Mouse (Mus musculus) forebrain, embryonic 13.5 days (tissue): ENCODE measurements around the gene Ado. TPM values are rescaled to one million over a fixed set of nuclear protein-coding genes. Genes with fewer than 3 reads are reported as not detected.

Experiments used
- ATAC-seq: fragments of 200-750 bp; cut with Nextera tagmentation; 2 replicates; pipeline ENCODE4 v1.8.0; 2017
- H3K27ac ChIP-seq: fragments of 300-500 bp; sonication (generic); 2 replicates; pipeline ENCODE4 v1.5.1; 2015; ENCODE audit warnings: inconsistent platforms, mild to moderate bottlenecking, moderate library complexity
- H3K27me3 ChIP-seq: fragments of 300-500 bp; sonication (generic); 2 replicates; pipeline ENCODE4 v1.6.1; 2015; ENCODE audit warnings: mild to moderate bottlenecking, inconsistent platforms
- H3K36me3 ChIP-seq: fragments of 300-500 bp; sonication (generic); 2 replicates; pipeline ENCODE4 v1.6.1; 2015; ENCODE audit warnings: mild to moderate bottlenecking, inconsistent platforms; ENCODE audit not compliant: poor library complexity, severe bottlenecking
- H3K4me1 ChIP-seq: fragments of 300-500 bp; sonication (generic); 2 replicates; pipeline ENCODE4 v1.6.1; 2015; ENCODE audit warnings: inconsistent platforms
- H3K4me2 ChIP-seq: fragments of 300-500 bp; sonication (generic); 2 replicates; pipeline ENCODE4 v1.6.1; 2015; ENCODE audit warnings: inconsistent platforms, mild to moderate bottlenecking, moderate library complexity
- H3K4me3 ChIP-seq: fragments of 300-500 bp; sonication (generic); 2 replicates; pipeline ENCODE4 v1.5.1; 2015; ENCODE audit warnings: mild to moderate bottlenecking, inconsistent platforms
- H3K9ac ChIP-seq: fragments of 300-500 bp; sonication (generic); 2 replicates; pipeline ENCODE4 v1.6.1; 2015; ENCODE audit warnings: mild to moderate bottlenecking, inconsistent platforms
- H3K9me3 ChIP-seq: fragments of 300-500 bp; sonication (generic); replicated peaks from 2 replicates; pipeline ENCODE4 v1.6.1; 2016; ENCODE audit warnings: inconsistent platforms
- WGBS: fragments of 180-500 bp; shearing (Covaris S2); methylation state at CpG from one replicate; pipeline ENCODE4 v1.1.7; 2015; 5-methylcytosine and 5-hydroxymethylcytosine counted together
- polyA plus RNA-seq: library from polyadenylated mRNA; unstranded; fragments of >200 nt; fragmentation: Nextera tagmentation; extraction: Ambion mirVana; gene quantifications from 2 replicates; pipeline ENCODE4 v1.2.1, GENCODE M21; 2015

Ado gene
- polyA plus RNA-seq, 1 experiment from 2014 or later, result 56.1 TPM

DNA sequence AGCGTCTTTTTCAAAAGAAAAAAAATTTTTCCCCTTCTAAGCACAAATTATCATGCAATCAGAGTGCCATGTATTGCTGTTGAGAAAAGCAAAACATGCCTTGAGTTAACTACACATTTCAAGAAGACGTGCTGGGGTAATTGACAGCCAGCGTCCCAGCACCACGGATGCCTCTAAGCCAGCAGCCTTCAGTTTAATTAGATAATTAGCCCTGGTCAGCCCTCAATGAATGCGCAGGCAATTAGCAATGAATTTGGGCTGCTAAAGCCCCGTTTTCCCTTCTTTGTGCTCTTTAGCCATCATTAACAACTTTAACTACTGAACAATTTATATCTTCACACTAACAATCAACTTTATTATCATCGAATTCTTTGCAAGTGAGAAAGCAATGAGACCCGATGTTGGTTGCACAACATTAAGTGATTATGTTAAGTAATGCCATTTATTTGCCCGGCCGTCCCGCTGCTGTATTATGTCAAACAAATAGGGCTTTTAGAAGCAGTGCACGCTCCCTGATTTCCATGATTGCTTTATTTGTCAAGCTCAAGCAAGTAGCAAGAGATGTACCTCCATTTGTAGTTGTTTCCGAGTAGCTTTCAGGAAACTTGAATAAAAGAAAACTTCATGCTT, 11.1 kb upstream of the Ado start:
- WGBS, result 3% methylated on average over 13 of the region's 13 CpGs
- ATAC-seq, result peak; percentile 94
- H3K9me3 ChIP-seq, result peaks cover 13% of the 10 kb centered on the region
- peaks cover 90% of the 10 kb centered on the region for H3K27me3 ChIP-seq
- no peak overlapping the region for H3K4me2 ChIP-seq
- H3K4me1 ChIP-seq, result peaks cover 17% of the 10 kb centered on the region
- H3K36me3 ChIP-seq, result no peaks in the 10 kb centered on the region
- H3K4me3 ChIP-seq, result no peak overlapping the region
- H3K9ac ChIP-seq, result no peak overlapping the region
- H3K27ac ChIP-seq, result no peak overlapping the region

DNA sequence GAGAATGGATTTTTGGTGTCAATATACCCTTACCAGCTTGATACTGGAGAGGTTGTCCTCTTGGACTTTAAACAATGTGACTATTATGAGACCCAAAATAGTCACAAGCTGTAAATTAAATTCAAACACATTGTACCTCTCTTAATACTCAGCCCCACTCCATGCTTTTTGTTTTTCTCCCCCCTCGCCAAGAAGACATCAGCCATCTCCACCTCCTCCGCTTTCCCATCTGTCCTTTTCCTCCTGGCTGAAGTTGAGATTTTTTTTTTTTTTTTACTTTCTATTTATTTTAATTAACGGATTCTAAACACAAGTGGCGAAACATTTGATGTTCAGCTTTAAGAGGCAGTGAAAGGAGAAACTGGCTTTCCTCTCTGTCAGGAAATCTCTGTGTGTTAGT, 9.3 kb upstream of the Ado start:
- Histone ChIP-seq H3K4me2 (no peak overlapping the region), H3K4me1 (peaks cover 17% of the 10 kb centered on the region), H3K4me3 (no peak overlapping the region), H3K9me3 (peaks cover 13% of the 10 kb centered on the region), H3K27ac (no peak overlapping the region), H3K9ac (no peak overlapping the region), H3K27me3 (peaks cover 88% of the 10 kb centered on the region), H3K36me3 (no peaks in the 10 kb centered on the region)
- 74% methylated on average over 4 of the region's 4 CpGs for WGBS
- ATAC-seq, result no peak

- Histone ChIP-seq H3K4me2 (peak overlapping the region; percentile 98), H3K36me3 (0 out of 2 replicates have a peak, but pooled peaks cover 3% of the 10 kb centered on the region), H3K27me3 (peaks cover 45% of the 10 kb centered on the region), H3K9me3 (no peaks in the 10 kb centered on the region), H3K4me3 (peak overlapping the region; percentile 86), H3K4me1 (peaks cover 35% of the 10 kb centered on the region), H3K9ac (peak overlapping the region; percentile 86), H3K27ac (peak overlapping the region; percentile 90)
- 1% methylated on average over 56 of the region's 73 CpGs for WGBS
- peak; percentile 83 for ATAC-seq
Measured at GRCm38 (mm10) chr10:67548261-67548854, 397 bp downstream of the Ado start.

- no peaks in the 10 kb centered on the region for H3K9me3 ChIP-seq
- peaks cover 45% of the 10 kb centered on the region for H3K27me3 ChIP-seq
- 0 out of 2 replicates have a peak overlapping the region, but pooled peaks have one; percentile 90 for H3K27ac ChIP-seq
- peak overlapping the region; percentile 98 for H3K4me2 ChIP-seq
- peak overlapping the region; percentile 86 for H3K4me3 ChIP-seq
- 2% methylated on average over 20 of the region's 20 CpGs for WGBS
- peak overlapping the region; percentile 86 for H3K9ac ChIP-seq
- peaks cover 35% of the 10 kb centered on the region for H3K4me1 ChIP-seq
- H3K36me3 ChIP-seq, result 0 out of 2 replicates have a peak, but pooled peaks cover 3% of the 10 kb centered on the region
- no peak; the same call in 1 of the 2 replicates for ATAC-seq
Measured at GRCm38 (mm10) chr10:67547850-67548260, 900 bp downstream of the Ado start.

- Histone ChIP-seq H3K4me2 (0 out of 2 replicates have a peak overlapping the region, but pooled peaks have one; percentile 5), H3K27me3 (peaks cover 87% of the 10 kb centered on the region), H3K9ac (no peak overlapping the region), H3K4me3 (peak overlapping the region; percentile 4; the same call in 1 of the 2 replicates), H3K4me1 (peaks cover 36% of the 10 kb centered on the region), H3K27ac (no peak overlapping the region), H3K9me3 (no peaks in the 10 kb centered on the region), H3K36me3 (0 out of 2 replicates have a peak, but pooled peaks cover 5% of the 10 kb centered on the region)
- ATAC-seq, result no peak
- WGBS, result 9% methylated on average over 19 of the region's 19 CpGs
Measured at GRCm38 (mm10) chr10:67540591-67540990, 8.2 kb downstream of the Ado start.

GRCm38 (mm10) chr10:67539401-67539730, 9.4 kb downstream of the Ado start:
- H3K27ac ChIP-seq, result no peak overlapping the region
- H3K4me1 ChIP-seq, result peaks cover 39% of the 10 kb centered on the region
- peaks cover 96% of the 10 kb centered on the region for H3K27me3 ChIP-seq
- H3K9ac ChIP-seq, result no peak overlapping the region
- 50% methylated on average over 5 of the region's 6 CpGs for WGBS
- ATAC-seq, result no peak
- 0 out of 2 replicates have a peak, but pooled peaks cover 2% of the 10 kb centered on the region for H3K36me3 ChIP-seq
- peak overlapping the region; percentile 53; the same call in 1 of the 2 replicates for H3K4me3 ChIP-seq
- peak overlapping the region; percentile 91 for H3K4me2 ChIP-seq
- no peaks in the 10 kb centered on the region for H3K9me3 ChIP-seq

DNA sequence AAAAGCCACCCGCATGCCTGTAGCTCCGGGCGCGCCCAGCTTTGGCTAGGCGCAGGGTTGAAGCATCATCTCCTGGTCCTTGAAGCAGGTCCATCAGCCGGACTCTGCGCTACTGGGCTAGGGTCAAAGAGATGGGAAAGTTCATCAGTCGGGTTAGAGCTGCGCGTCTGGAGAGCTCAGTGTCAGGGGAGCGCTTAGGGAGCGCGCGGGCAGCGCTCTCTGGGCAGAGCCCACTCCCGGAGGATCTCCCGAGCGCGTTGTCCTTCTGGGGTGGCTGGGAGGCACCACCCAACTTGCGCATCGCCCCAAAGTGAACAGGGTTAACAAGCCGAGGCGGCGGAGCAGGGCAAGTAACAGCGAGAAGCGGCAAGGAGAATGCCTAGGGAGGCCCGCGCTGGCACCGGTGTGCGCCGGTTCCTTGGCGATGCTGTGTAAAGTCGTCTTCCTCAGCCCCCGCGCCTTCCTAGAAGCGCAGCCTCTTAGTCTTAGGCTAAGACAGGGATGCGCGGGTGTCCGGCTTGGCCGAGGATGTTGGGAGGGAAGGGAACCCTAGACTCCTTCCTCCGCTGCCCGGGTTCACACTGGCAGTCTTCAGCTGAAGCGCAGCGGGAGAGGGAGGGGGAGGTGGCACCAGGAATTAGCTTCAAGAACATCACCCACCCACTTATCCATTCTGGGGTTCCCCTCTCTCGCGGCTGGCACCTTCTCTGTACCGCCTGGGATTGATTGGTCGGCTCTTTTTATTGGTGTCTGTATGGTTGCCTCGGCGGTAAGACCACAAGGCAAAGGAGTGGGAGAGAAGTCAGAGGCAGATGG, 10.0 kb downstream of the Ado start:
- no peak overlapping the region for H3K27ac ChIP-seq
- 0 out of 2 replicates have a peak, but pooled peaks cover 2% of the 10 kb centered on the region for H3K36me3 ChIP-seq
- ATAC-seq, result no peak
- under 1% methylated on average over 49 of the region's 50 CpGs for WGBS
- peaks cover 99% of the 10 kb centered on the region for H3K27me3 ChIP-seq
- H3K9me3 ChIP-seq, result no peaks in the 10 kb centered on the region
- H3K4me2 ChIP-seq, result peak overlapping the region; percentile 91
- H3K4me1 ChIP-seq, result peaks cover 39% of the 10 kb centered on the region
- H3K9ac ChIP-seq, result no peak overlapping the region
- H3K4me3 ChIP-seq, result peak overlapping the region; percentile 53

DNA sequence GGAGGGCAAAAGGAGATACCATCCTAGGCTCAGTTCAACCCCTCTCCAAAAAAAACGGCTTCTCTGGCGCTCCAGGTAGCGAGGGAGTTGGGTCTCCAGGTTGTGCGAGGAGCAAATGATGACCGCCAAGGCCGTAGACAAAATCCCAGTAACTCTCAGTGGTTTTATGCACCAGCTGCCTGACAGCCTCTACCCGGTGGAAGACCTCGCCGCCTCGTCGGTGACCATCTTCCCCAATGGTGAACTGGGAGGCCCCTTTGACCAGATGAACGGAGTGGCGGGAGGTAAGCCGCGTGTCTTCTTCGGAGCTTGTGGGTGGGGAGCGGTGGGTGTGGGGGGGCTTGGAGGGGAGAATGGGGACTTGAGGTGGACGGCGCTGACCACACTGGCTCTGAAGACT, 10.6 kb downstream of the Ado start:
- Histone ChIP-seq H3K4me3 (peak overlapping the region; percentile 53), H3K36me3 (0 out of 2 replicates have a peak, but pooled peaks cover 2% of the 10 kb centered on the region), H3K9me3 (no peaks in the 10 kb centered on the region), H3K9ac (no peak overlapping the region), H3K27ac (no peak overlapping the region), H3K4me1 (peaks cover 39% of the 10 kb centered on the region), H3K4me2 (peak overlapping the region; percentile 91), H3K27me3 (peaks cover 99% of the 10 kb centered on the region)
- ATAC-seq, result no peak
- WGBS, result 1% methylated on average over 19 of the region's 19 CpGs

- Histone ChIP-seq H3K9ac (peak overlapping the region; percentile 46), H3K27ac (no peak overlapping the region), H3K9me3 (no peaks in the 10 kb centered on the region), H3K4me1 (peaks cover 39% of the 10 kb centered on the region), H3K4me3 (peak overlapping the region; percentile 53), H3K36me3 (0 out of 2 replicates have a peak, but pooled peaks cover 2% of the 10 kb centered on the region), H3K4me2 (peak overlapping the region; percentile 91), H3K27me3 (peaks cover 99% of the 10 kb centered on the region)
- under 1% methylated on average over 51 of the region's 51 CpGs for whole genome bisulfite sequencing
- ATAC-seq, result peak; percentile 90
Measured at GRCm38 (mm10) chr10:67537151-67537994, 11.4 kb downstream of the Ado start.

DNA sequence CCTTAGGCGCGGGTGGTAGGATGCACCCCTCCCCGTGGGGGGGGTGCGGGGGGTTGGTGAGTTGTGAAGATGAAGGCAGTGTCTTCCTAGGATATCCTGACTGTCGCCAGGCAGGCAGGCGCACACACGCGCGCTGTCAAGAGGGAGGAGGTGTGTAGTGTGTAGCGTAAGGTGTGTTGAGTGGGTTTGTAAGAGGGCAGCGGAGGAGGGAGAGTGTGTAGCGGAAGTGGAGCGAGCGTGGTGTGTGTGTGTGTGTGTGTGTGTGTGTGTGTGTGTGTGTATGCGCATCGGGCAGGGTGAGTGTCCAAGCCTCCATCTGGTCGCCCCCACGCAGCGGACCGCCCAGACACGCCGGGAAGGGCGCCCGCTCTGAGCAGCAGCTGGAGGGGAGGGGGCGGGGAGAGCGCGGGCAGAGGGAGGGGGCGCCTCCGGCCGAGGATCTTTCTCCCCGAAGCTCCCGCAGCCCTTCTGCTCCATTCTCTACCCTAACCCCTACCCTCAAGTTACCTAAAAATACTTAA, 12.1 kb downstream of the Ado start:
- Histone ChIP-seq H3K4me2 (peak overlapping the region; percentile 91), H3K4me1 (peaks cover 39% of the 10 kb centered on the region), H3K9ac (peak overlapping the region; percentile 45), H3K27ac (no peak overlapping the region), H3K36me3 (no peaks in the 10 kb centered on the region), H3K9me3 (no peaks in the 10 kb centered on the region), H3K27me3 (peaks cover 99% of the 10 kb centered on the region), H3K4me3 (peak overlapping the region; percentile 53)
- WGBS, result under 1% methylated on average over 19 of the region's 32 CpGs
- ATAC-seq, result peak; percentile 34

GRCm38 (mm10) chr10:67535972-67536371, 12.8 kb downstream of the Ado start:
- Histone ChIP-seq H3K4me1 (peaks cover 39% of the 10 kb centered on the region), H3K9ac (peak overlapping the region; percentile 45; the same call in 1 of the 2 replicates)
- 0% methylated on average over 34 of the region's 35 CpGs for whole genome bisulfite sequencing

More at GRCm38 (mm10) chr10:67535972-67536371, 12.8 kb downstream of the Ado start:
- H3K36me3 ChIP-seq, result no peaks in the 10 kb centered on the region
- no peak overlapping the region for H3K27ac ChIP-seq
- ATAC-seq, result peak; percentile 31
- peak overlapping the region; percentile 53 for H3K4me3 ChIP-seq
- peak overlapping the region; percentile 91 for H3K4me2 ChIP-seq
- peaks cover 99% of the 10 kb centered on the region for H3K27me3 ChIP-seq
- no peaks in the 10 kb centered on the region for H3K9me3 ChIP-seq
